Mouse (Mus musculus): ENCODE measurements around the gene Slc7a10. TPM values are rescaled to one million over a fixed set of nuclear protein-coding genes. Genes with fewer than 3 reads are reported as not detected.

The Slc7a10 gene
- polyA plus RNA-seq (2016; fragmentation: Nextera tagmentation; extraction: Ambion mirVana) = 0.64 and 0.79 TPM in 2 replicates

GRCm38 (mm10) chr7:35185889-35186569 lies at the start of gene Slc7a10:
Gene Slc7a10 (plus strand): TSS chr7:35186385.
- no peaks in the 10 kb centered on the region for H3K36me3 ChIP-seq (replicated peaks)
- under 1% methylated on average over 43 of the region's 43 CpGs for WGBS
- peak within 1 kb of the TSS; percentile 40 for H3K27ac ChIP-seq
- peaks cover 15% of the 10 kb centered on the region for H3K9me3 ChIP-seq
- DNase-seq (ENCODE audit: extremely low spot score, low spot score) = peak; percentile 27
- peaks cover 33% of the 10 kb centered on the region for H3K4me1 ChIP-seq
- H3K4me3 ChIP-seq = peak within 1 kb of the TSS; percentile 54
- peaks cover 63% of the 10 kb centered on the region for H3K27me3 ChIP-seq (ENCODE audit: poor library complexity, severe bottlenecking)

- H3K4me3 ChIP-seq = no peak overlapping the region
- no peak overlapping the region for H3K27ac ChIP-seq
- peaks cover 9% of the 10 kb centered on the region for H3K4me1 ChIP-seq
- no peak for DNase-seq (ENCODE audit: extremely low spot score, low spot score)
- WGBS = 79% methylated on average over 1 of the region's 1 CpGs
- H3K36me3 ChIP-seq (replicated peaks) = no peaks in the 10 kb centered on the region
- H3K27me3 ChIP-seq (ENCODE audit: poor library complexity, severe bottlenecking) = no peaks in the 10 kb centered on the region
- no peaks in the 10 kb centered on the region for H3K9me3 ChIP-seq
These were observed 48.7 kb upstream of the Slc7a10 start for GRCm38 (mm10) chr7:35137524-35137923.

DNA sequence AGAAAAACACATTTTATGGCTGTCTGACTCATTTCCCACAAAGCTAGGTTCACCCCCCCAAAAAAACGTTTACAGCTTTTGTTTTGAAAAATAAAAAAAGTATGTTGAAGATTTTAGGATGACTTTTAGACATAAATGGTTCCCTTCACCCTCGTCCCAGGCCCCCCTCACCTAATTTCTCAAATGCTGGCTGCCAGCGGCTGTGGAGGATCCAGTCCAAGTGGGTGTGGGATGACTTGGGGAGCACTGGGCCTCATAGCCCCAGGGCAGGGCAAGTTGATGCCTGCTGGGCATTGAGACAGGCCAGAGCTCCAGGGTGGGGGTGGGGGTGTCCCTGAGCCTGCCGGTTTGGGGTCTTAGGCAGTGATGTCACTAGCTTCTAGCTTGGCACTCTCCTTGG lies 47.7 kb upstream of the Slc7a10 start:
- H3K4me3 ChIP-seq = no peak overlapping the region
- no peak for DNase-seq (ENCODE audit: extremely low spot score, low spot score)
- H3K36me3 ChIP-seq (replicated peaks) = no peaks in the 10 kb centered on the region
- H3K4me1 ChIP-seq = peaks cover 9% of the 10 kb centered on the region
- no peaks in the 10 kb centered on the region for H3K9me3 ChIP-seq
- H3K27ac ChIP-seq = no peak overlapping the region
- H3K27me3 ChIP-seq (ENCODE audit: poor library complexity, severe bottlenecking) = no peaks in the 10 kb centered on the region
- WGBS = 72% methylated on average over 4 of the region's 4 CpGs

DNA sequence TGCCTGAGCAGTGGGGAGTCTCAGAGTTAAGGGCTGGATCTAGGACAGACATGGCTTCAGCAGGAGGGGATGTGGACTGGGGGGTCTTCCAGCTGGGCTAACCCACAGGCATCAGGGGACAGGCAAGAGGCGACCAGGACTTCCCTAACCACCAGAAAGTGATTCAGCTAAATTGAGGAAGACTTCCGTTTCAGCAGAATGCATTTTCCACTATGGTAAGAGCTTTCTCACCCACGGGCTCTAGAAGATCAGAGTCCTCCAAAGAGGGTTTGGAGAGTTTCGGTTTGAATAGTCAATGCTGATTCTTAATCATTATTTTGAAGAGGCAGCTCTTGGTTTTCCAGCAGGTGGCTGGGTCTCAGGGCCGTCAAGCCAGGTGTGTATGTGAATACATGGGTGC lies 46.3 kb upstream of the Slc7a10 start:
- Histone ChIP-seq H3K4me1 (peaks cover 10% of the 10 kb centered on the region; the same call in 1 of the 2 replicates), H3K36me3 (replicated peaks) (no peaks in the 10 kb centered on the region), H3K4me3 (no peak overlapping the region), H3K27me3 (ENCODE audit: poor library complexity, severe bottlenecking) (no peaks in the 10 kb centered on the region), H3K27ac (no peak overlapping the region), H3K9me3 (no peaks in the 10 kb centered on the region)
- no peak for DNase-seq (ENCODE audit: extremely low spot score, low spot score)
- 88% methylated on average over 5 of the region's 5 CpGs for WGBS

DNA sequence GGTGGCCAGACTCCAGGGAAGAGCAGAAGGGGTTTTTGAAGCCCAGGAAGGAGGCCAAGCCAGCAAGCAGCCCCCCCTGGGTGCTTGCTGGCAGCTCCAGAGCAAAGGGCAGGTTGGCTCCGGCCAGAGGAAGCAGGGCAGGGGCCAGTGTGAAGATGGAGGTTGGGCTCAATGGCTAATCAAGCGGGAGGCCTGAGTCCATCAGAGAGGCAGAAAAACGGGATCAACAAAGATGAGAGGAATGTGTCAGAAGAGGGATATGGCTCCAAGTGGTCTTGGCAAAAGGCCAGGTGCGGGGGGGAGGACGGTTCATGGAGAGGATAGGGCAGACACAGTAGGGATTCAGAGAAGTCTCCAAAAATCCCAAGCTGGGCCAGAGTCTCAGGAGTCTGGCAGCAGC lies 44.7 kb upstream of the Slc7a10 start:
- Histone ChIP-seq H3K27ac (peak overlapping the region; percentile 30; the same call in 1 of the 2 replicates), H3K4me1 (peaks cover 9% of the 10 kb centered on the region; the same call in 1 of the 2 replicates), H3K9me3 (no peaks in the 10 kb centered on the region), H3K4me3 (no peak overlapping the region), H3K36me3 (replicated peaks) (no peaks in the 10 kb centered on the region), H3K27me3 (ENCODE audit: poor library complexity, severe bottlenecking) (no peaks in the 10 kb centered on the region)
- WGBS = 77% methylated on average over 5 of the region's 5 CpGs
- no peak for DNase-seq (ENCODE audit: extremely low spot score, low spot score)

- peaks cover 11% of the 10 kb centered on the region for H3K4me1 ChIP-seq
- H3K27ac ChIP-seq = no peak overlapping the region
- DNase-seq (ENCODE audit: extremely low spot score, low spot score) = no peak
- no peak overlapping the region for H3K4me3 ChIP-seq
- H3K36me3 ChIP-seq (replicated peaks) = no peaks in the 10 kb centered on the region
- 74% methylated on average over 8 of the region's 8 CpGs for WGBS
- H3K27me3 ChIP-seq (ENCODE audit: poor library complexity, severe bottlenecking) = no peaks in the 10 kb centered on the region
- H3K9me3 ChIP-seq = no peaks in the 10 kb centered on the region
These were observed 43.7 kb upstream of the Slc7a10 start for GRCm38 (mm10) chr7:35142522-35142921.

- H3K4me1 ChIP-seq = peaks cover 15% of the 10 kb centered on the region
- WGBS = 67% methylated on average over 6 of the region's 6 CpGs
- no peak overlapping the region for H3K4me3 ChIP-seq
- H3K27me3 ChIP-seq (ENCODE audit: poor library complexity, severe bottlenecking) = no peaks in the 10 kb centered on the region
- DNase-seq (ENCODE audit: extremely low spot score, low spot score) = no peak
- no peaks in the 10 kb centered on the region for H3K36me3 ChIP-seq (replicated peaks)
- H3K9me3 ChIP-seq = no peaks in the 10 kb centered on the region
- H3K27ac ChIP-seq = 0 out of 2 replicates have a peak overlapping the region, but pooled peaks have one; percentile 11
These were observed 42.1 kb upstream of the Slc7a10 start for GRCm38 (mm10) chr7:35143864-35144618.

- Histone ChIP-seq H3K36me3 (replicated peaks) (no peaks in the 10 kb centered on the region), H3K4me3 (no peak overlapping the region), H3K9me3 (no peaks in the 10 kb centered on the region), H3K4me1 (peaks cover 23% of the 10 kb centered on the region), H3K27ac (no peak overlapping the region), H3K27me3 (ENCODE audit: poor library complexity, severe bottlenecking) (no peaks in the 10 kb centered on the region)
- no peak for DNase-seq (ENCODE audit: extremely low spot score, low spot score)
- WGBS = 85% methylated on average over 9 of the region's 9 CpGs
These were observed 41.1 kb upstream of the Slc7a10 start for GRCm38 (mm10) chr7:35145068-35145467.

DNA sequence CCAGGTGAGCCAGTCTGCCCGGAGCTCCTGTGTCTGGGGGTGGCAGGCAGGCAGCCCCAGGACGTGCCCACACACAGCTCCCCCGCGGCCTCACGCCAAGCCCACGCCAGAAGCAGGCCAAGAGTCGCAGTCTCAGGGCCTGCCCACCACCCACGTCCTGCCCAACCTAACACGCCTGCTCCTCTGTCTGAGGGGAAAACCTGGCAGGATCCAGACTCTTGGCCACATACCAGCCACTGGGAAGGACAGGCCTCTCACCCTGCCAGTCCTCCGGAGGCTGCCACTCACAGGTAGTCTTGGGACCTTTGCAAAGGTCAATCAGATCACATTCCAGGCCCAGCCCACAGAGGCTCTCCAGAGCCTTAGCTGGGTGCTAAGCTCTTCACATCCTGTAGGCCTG lies 39.9 kb upstream of the Slc7a10 start:
- peaks cover 30% of the 10 kb centered on the region for H3K4me1 ChIP-seq
- 88% methylated on average over 10 of the region's 10 CpGs for WGBS

GRCm38 (mm10) chr7:35149616-35150433 lies 36.4 kb upstream of the Slc7a10 start:
- Histone ChIP-seq H3K4me3 (no peak overlapping the region), H3K27ac (no peak overlapping the region), H3K36me3 (replicated peaks) (no peaks in the 10 kb centered on the region), H3K9me3 (no peaks in the 10 kb centered on the region), H3K4me1 (peaks cover 26% of the 10 kb centered on the region), H3K27me3 (ENCODE audit: poor library complexity, severe bottlenecking) (no peaks in the 10 kb centered on the region)
- no peak for DNase-seq (ENCODE audit: extremely low spot score, low spot score)
- 75% methylated on average over 15 of the region's 15 CpGs for WGBS

More for the DNA sequence above, 39.9 kb upstream of the Slc7a10 start:
- H3K4me3 ChIP-seq = no peak overlapping the region
- H3K36me3 ChIP-seq (replicated peaks) = no peaks in the 10 kb centered on the region
- H3K27ac ChIP-seq = no peak overlapping the region
- H3K27me3 ChIP-seq (ENCODE audit: poor library complexity, severe bottlenecking) = no peaks in the 10 kb centered on the region
- no peaks in the 10 kb centered on the region for H3K9me3 ChIP-seq
- no peak for DNase-seq (ENCODE audit: extremely low spot score, low spot score)

- 83% methylated on average over 5 of the region's 5 CpGs for WGBS
- no peak for DNase-seq (ENCODE audit: extremely low spot score, low spot score)
These were observed 35.3 kb upstream of the Slc7a10 start for GRCm38 (mm10) chr7:35150860-35151259.

GRCm38 (mm10) chr7:35154449-35154848 lies 31.7 kb upstream of the Slc7a10 start:
- no peak overlapping the region for H3K4me3 ChIP-seq
- WGBS = 83% methylated on average over 12 of the region's 12 CpGs

More at GRCm38 (mm10) chr7:35150860-35151259, 35.3 kb upstream of the Slc7a10 start:
- Histone ChIP-seq H3K9me3 (no peaks in the 10 kb centered on the region), H3K4me1 (peaks cover 26% of the 10 kb centered on the region), H3K27ac (no peak overlapping the region), H3K36me3 (replicated peaks) (no peaks in the 10 kb centered on the region), H3K27me3 (ENCODE audit: poor library complexity, severe bottlenecking) (no peaks in the 10 kb centered on the region), H3K4me3 (no peak overlapping the region)

More at GRCm38 (mm10) chr7:35154449-35154848, 31.7 kb upstream of the Slc7a10 start:
- Histone ChIP-seq H3K36me3 (replicated peaks) (no peaks in the 10 kb centered on the region), H3K9me3 (peaks cover 2% of the 10 kb centered on the region), H3K27me3 (ENCODE audit: poor library complexity, severe bottlenecking) (no peaks in the 10 kb centered on the region), H3K27ac (no peak overlapping the region), H3K4me1 (peaks cover 13% of the 10 kb centered on the region)
- no peak for DNase-seq (ENCODE audit: extremely low spot score, low spot score)
